Mouse (Mus musculus) testis, adult 2 months (tissue): Measurements from ENCODE around the gene Pxdc1. TPM values are rescaled to one million over a fixed set of nuclear protein-coding genes. Genes with fewer than 3 reads are reported as not detected.

ENCODE experiments used
- H3K27ac ChIP-seq: fragments of 200-500 bp; 2 replicates; pipeline ENCODE4 v1.5.1; 2012; ENCODE audit warnings: low read depth, low read length; ENCODE audit not compliant: control insufficient read depth, insufficient read depth
- H3K27me3 ChIP-seq: fragments of 200-500 bp; 2 replicates; pipeline ENCODE4 v1.6.1; 2012; ENCODE audit warnings: mild to moderate bottlenecking, low read length, moderate library complexity; ENCODE audit not compliant: control insufficient read depth, insufficient read depth
- H3K36me3 ChIP-seq: fragments of 200-500 bp; 2 replicates; pipeline ENCODE4 v1.6.1; 2012; ENCODE audit warnings: mild to moderate bottlenecking, low read length; ENCODE audit not compliant: control insufficient read depth, insufficient read depth
- H3K4me1 ChIP-seq: fragments of 200-500 bp; 2 replicates; pipeline ENCODE4 v1.6.1; 2012; ENCODE audit warnings: low read length; ENCODE audit not compliant: control insufficient read depth, insufficient read depth
- H3K4me3 ChIP-seq: fragments of 200-500 bp; 2 replicates; pipeline ENCODE4 v1.5.1; 2012; ENCODE audit warnings: low read depth, mild to moderate bottlenecking, low read length, moderate library complexity, mixed read lengths; ENCODE audit not compliant: control insufficient read depth
- CTCF ChIP-seq: fragments of 200-500 bp; IDR thresholded peaks from 2 replicates; pipeline ENCODE4 v1.5.1; 2012; ENCODE audit warnings: low read depth, mild to moderate bottlenecking, inconsistent platforms, low read length, moderate library complexity; ENCODE audit not compliant: control insufficient read depth, insufficient read depth, insufficient replicate concordance
- POLR2A ChIP-seq: fragments of 200-500 bp; IDR thresholded peaks from 2 replicates; pipeline ENCODE4 v1.6.1; 2012; ENCODE audit warnings: low read depth, mild to moderate bottlenecking, inconsistent platforms, low read length, moderate library complexity; ENCODE audit not compliant: control insufficient read depth
- polyA plus RNA-seq: library from polyadenylated mRNA; depleted of rRNA; stranded (reverse); fragments of >200 nt; gene quantifications from 2 replicates; pipeline ENCODE4 v1.2.3, GENCODE M21; 2012; rRNA removed

Gene Pxdc1
- polyA plus RNA-seq = 10.3 and 10.7 TPM in 2 replicates

DNA sequence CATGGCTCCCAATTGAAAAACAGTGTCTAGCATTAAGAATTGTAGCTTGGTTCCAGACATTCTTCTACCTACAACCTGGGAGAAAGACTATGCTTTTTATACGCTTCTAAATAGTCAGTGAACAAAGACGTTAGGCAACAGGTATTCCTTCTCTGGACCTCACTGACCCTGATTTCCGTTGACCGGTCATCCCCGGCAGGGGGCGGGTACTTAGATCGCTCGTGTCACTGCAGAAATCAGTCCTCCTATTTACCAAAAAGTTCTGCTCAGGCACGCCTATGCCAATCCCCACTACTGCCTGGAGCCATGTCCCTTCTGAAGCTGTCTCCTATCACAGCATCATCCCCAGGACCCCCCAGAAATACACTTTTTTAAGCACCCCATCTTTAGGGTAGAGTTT lies at the start of gene Pxdc1:
Pxdc1 (minus strand) TSS at position 96 of the 400 bp plus-strand sequence.
- no peaks in the 10 kb centered on the region for H3K27me3 ChIP-seq
- H3K4me3 ChIP-seq = peak within 1 kb of the TSS; percentile 88

GRCm38 (mm10) chr13:34700630-34701029 lies 47.3 kb upstream of the Pxdc1 start:
- H3K27ac ChIP-seq = no peak overlapping the region
- no peaks in the 10 kb centered on the region for H3K4me1 ChIP-seq
- no peaks in the 10 kb centered on the region for H3K27me3 ChIP-seq
- TF ChIP-seq POLR2A (no peak), CTCF (no peak)
- H3K4me3 ChIP-seq = no peak overlapping the region
- H3K36me3 ChIP-seq = no peaks in the 10 kb centered on the region

More for the DNA sequence above, at the start of gene Pxdc1:
- TF ChIP-seq POLR2A = no peak
- no peak for TF ChIP-seq CTCF
- Histone ChIP-seq H3K36me3 (no peaks in the 10 kb centered on the region), H3K27ac (peak within 1 kb of the TSS; percentile 65), H3K4me1 (peaks cover 17% of the 10 kb centered on the region)

- Histone ChIP-seq H3K36me3 (no peaks in the 10 kb centered on the region), H3K4me1 (no peaks in the 10 kb centered on the region), H3K4me3 (no peak overlapping the region), H3K27ac (no peak overlapping the region), H3K27me3 (no peaks in the 10 kb centered on the region)
- no peak for TF ChIP-seq POLR2A
- no peak for TF ChIP-seq CTCF
Observed at GRCm38 (mm10) chr13:34700091-34700490, 46.8 kb upstream of the Pxdc1 start.

- H3K4me3 ChIP-seq = no peak overlapping the region
- H3K36me3 ChIP-seq = no peaks in the 10 kb centered on the region
- TF ChIP-seq POLR2A (no peak), CTCF (no peak)
- no peaks in the 10 kb centered on the region for H3K4me1 ChIP-seq
- no peaks in the 10 kb centered on the region for H3K27me3 ChIP-seq
- no peak overlapping the region for H3K27ac ChIP-seq
Observed at GRCm38 (mm10) chr13:34696734-34697332, 43.5 kb upstream of the Pxdc1 start.

DNA sequence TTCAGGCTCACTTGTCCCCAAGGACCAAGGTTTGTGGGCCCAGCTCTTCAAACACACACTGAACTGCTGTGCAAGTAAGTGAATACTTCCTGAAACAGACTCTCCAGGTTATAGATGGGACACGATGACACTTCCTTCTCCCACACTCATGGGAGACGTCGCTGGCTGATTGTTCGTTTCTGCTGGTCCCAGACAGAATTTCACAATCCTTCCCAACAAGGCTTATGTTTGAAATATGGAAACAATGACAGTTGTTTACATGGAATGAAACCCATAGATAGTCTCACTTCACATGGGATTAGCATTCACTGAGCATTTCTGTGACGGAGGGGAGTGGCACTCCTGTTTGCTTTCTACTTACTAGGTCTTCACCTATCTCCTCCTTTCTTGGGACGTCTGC lies 39.8 kb upstream of the Pxdc1 start:
- H3K27ac ChIP-seq = no peak overlapping the region
- H3K4me3 ChIP-seq = no peak overlapping the region
- no peaks in the 10 kb centered on the region for H3K27me3 ChIP-seq
- no peaks in the 10 kb centered on the region for H3K36me3 ChIP-seq
- no peaks in the 10 kb centered on the region for H3K4me1 ChIP-seq
- no peak for TF ChIP-seq POLR2A
- no peak for TF ChIP-seq CTCF

DNA sequence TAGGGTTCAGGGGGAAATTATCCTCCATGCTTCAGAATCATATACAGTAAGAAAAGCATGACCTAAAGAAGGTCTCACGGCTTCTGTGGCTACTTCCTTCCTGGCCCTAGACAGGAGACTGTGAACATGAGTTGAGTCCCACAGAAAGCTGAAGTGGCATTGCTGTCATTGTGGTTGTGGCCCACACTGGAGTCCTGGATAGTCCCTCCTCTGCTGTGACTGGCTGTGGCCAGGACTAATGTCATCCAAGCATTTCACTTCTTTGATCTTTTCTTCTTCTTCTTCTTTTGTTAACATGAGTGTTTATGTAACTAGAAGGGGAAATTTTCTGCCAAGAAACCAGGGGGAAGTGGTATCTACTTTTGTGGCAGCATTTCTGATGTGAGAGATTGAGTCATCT lies 37.8 kb upstream of the Pxdc1 start:
- Histone ChIP-seq H3K4me3 (no peak overlapping the region), H3K36me3 (no peaks in the 10 kb centered on the region), H3K4me1 (no peaks in the 10 kb centered on the region), H3K27me3 (no peaks in the 10 kb centered on the region), H3K27ac (no peak overlapping the region)
- TF ChIP-seq CTCF (no peak), POLR2A (no peak)

DNA sequence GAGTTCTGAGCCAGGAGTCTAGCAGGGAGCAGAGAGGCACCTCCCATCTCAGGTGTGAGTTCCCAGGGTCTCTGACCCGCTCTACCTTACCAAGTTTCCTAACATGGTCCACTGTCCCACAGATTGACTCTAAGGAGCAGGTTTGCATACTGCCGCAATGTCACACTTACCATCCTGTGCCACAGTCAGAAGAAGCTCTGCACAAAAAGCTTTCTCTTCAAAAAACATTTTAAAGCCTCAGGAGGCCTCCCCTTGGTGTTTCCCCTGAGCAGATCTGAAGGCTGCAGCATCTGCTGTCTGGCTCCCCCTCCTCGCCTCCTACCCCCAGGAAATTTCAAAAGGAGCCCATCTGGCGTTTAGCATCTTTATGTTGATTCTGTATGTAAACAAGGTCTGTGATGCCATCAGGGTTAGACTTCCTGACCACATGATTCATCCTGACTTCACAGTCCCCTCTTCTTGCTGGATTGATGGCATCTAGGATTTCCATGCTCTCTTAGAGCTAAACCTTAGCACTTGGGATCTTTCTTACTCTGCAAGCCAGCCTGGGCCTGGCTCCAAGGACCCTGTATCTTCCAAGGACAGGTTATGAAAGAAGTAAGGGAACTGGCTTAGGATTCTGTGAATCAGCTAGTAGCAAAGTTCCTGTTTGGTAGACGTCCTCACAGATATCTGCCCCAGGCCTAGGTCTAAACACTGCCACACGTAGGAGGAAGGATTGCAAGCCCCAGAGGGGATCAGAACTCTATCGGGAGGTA lies 31.9 kb upstream of the Pxdc1 start:
- TF ChIP-seq CTCF = no peak
- no peak for TF ChIP-seq POLR2A
- Histone ChIP-seq H3K27me3 (no peaks in the 10 kb centered on the region), H3K27ac (no peak overlapping the region), H3K36me3 (no peaks in the 10 kb centered on the region), H3K4me1 (peaks cover 4% of the 10 kb centered on the region; the same call in 1 of the 2 replicates), H3K4me3 (no peak overlapping the region)
